Mouse (Mus musculus): Measurements from ENCODE around the gene Amd1.

GRCm38 (mm10) chr10:40285571-40285970 is 16.4 kb downstream of the Amd1 start:
- no peak for TF ChIP-seq CTCF (IDR thresholded peaks at IDR 0.05; ENCODE audit: borderline replicate concordance, insufficient read depth, low read depth, low read length)
- no peak for TF ChIP-seq POLR2A (IDR thresholded peaks at IDR 0.05; ENCODE audit: borderline replicate concordance, insufficient read depth, low read length)

All from cerebellum, adult 2 months (tissue).